Mouse (Mus musculus): ENCODE measurements at regions not wholly inside any gene's neighbourhood (a gene's known extent, or its start where the extent isn't known, plus 50 kb on each side); places are given as distances from the start of the nearest gene placed in this dataset.

- DNase-seq (ENCODE audit: low spot score), result no peak
Measured at GRCm38 (mm10) chr15:56436131-56436530, 1041.3 kb downstream of the Slc22a22 start.

- DNase-seq (ENCODE audit: low spot score), result no peak
Measured at GRCm38 (mm10) chr15:56425986-56426385, 1051.4 kb downstream of the Slc22a22 start.

- no peak for DNase-seq (ENCODE audit: low spot score)
Measured at GRCm38 (mm10) chr15:56420681-56421080, 1056.7 kb downstream of the Slc22a22 start.

GRCm38 (mm10) chr15:56391982-56392381, 1085.4 kb downstream of the Slc22a22 start:
- no peak for DNase-seq (ENCODE audit: low spot score)

- DNase-seq (ENCODE audit: low spot score), result no peak
Measured at GRCm38 (mm10) chr15:56378511-56378910, 1098.9 kb downstream of the Slc22a22 start.

GRCm38 (mm10) chr15:56350903-56351302, 1126.5 kb downstream of the Slc22a22 start:
- no peak for DNase-seq (ENCODE audit: low spot score)

GRCm38 (mm10) chr15:56346111-56346510, 1131.3 kb downstream of the Slc22a22 start:
- DNase-seq (ENCODE audit: low spot score), result no peak

- no peak for DNase-seq (ENCODE audit: low spot score)
Measured at GRCm38 (mm10) chr15:56344973-56345372, 1132.5 kb downstream of the Slc22a22 start.

GRCm38 (mm10) chr15:56344304-56344932, 1133.0 kb downstream of the Slc22a22 start:
- DNase-seq (ENCODE audit: low spot score), result no peak

- DNase-seq (ENCODE audit: low spot score), result no peak
Measured at GRCm38 (mm10) chr15:56337879-56338278, 1139.5 kb downstream of the Slc22a22 start.

GRCm38 (mm10) chr15:56336449-56336848, 1141.0 kb downstream of the Slc22a22 start:
- DNase-seq (ENCODE audit: low spot score), result peak; percentile 8

GRCm38 (mm10) chr15:56335011-56335410, 1142.4 kb downstream of the Slc22a22 start:
- DNase-seq (ENCODE audit: low spot score), result no peak

- no peak for DNase-seq (ENCODE audit: low spot score)
Measured at GRCm38 (mm10) chr15:56320501-56320900, 1156.9 kb downstream of the Slc22a22 start.

GRCm38 (mm10) chr15:56294910-56295438, 1182.5 kb downstream of the Slc22a22 start:
- no peak for DNase-seq (ENCODE audit: low spot score)

- no peak for DNase-seq (ENCODE audit: low spot score)
Measured at GRCm38 (mm10) chr15:56278622-56279301, 1198.7 kb downstream of the Slc22a22 start.

GRCm38 (mm10) chr15:56278006-56278405, 1199.4 kb downstream of the Slc22a22 start:
- DNase-seq (ENCODE audit: low spot score), result no peak

GRCm38 (mm10) chr15:56248731-56249130, 1228.7 kb downstream of the Slc22a22 start:
- no peak for DNase-seq (ENCODE audit: low spot score)

GRCm38 (mm10) chr15:56244004-56244735, 1233.3 kb downstream of the Slc22a22 start:
- no peak for DNase-seq (ENCODE audit: low spot score)

- no peak for DNase-seq (ENCODE audit: low spot score)
Measured at GRCm38 (mm10) chr15:56202552-56202951, 1274.9 kb downstream of the Slc22a22 start.

GRCm38 (mm10) chr15:56199336-56199735, 1278.1 kb downstream of the Slc22a22 start:
- DNase-seq (ENCODE audit: low spot score), result no peak

GRCm38 (mm10) chr15:56197425-56198201, 1279.8 kb downstream of the Slc22a22 start:
- DNase-seq (ENCODE audit: low spot score), result no peak

Data from thymus, postnatal 0 days (tissue).